Mouse (Mus musculus): ENCODE data around the gene Ptprm. TPM values are rescaled to one million over a fixed set of nuclear protein-coding genes. Genes with fewer than 3 reads are reported as not detected.

The Ptprm gene
- polyA plus RNA-seq, 1 experiment from 2014 or later, result 19.7 TPM

DNA sequence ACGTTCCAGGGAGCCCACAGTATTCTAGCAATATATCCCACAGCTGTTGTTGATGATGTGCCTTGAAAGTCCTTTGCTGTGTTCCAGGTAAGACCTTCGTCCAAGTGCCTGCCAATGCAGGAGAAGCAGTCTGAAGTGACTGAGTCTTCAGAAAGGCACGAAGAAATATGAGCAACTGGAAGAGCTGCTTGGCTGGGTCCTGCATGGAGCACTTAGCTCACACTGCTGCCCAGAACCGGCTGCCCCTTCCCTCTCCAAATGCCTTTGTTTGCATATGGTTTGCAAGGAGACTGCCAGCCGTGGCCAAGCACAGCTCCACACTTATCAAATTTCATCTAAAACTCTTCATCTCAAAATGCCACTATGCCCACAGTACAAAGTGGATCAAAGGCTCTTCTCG, 337.8 kb downstream of the Ptprm start:
- H3K9ac ChIP-seq (ENCODE audit: low read depth, low read length), result no peak overlapping the region
- H3K4me1 ChIP-seq (ENCODE audit: control insufficient read depth, insufficient read depth, low read length), result peaks cover 4% of the 10 kb centered on the region; the same call in 1 of the 2 replicates
- no peak overlapping the region for H3K27ac ChIP-seq (ENCODE audit: low read length)
- H3K36me3 ChIP-seq (ENCODE audit: control insufficient read depth, insufficient read depth, low read length), result no peaks in the 10 kb centered on the region
- no peak for ATAC-seq
- no peak overlapping the region for H3K4me3 ChIP-seq (ENCODE audit: low read depth, low read length)
- no peak overlapping the region for H3K4me2 ChIP-seq (ENCODE audit: low read length)
- WGBS, result 76% methylated on average over 6 of the region's 6 CpGs
- H3K9me3 ChIP-seq (replicated peaks; ENCODE audit: control insufficient read depth, low read length, poor library complexity, severe bottlenecking), result no peaks in the 10 kb centered on the region
- H3K27me3 ChIP-seq (ENCODE audit: control insufficient read depth, insufficient read depth, low read depth, low read length), result no peaks in the 10 kb centered on the region

- 75% methylated on average over 6 of the region's 6 CpGs for WGBS
- H3K4me1 ChIP-seq (ENCODE audit: control insufficient read depth, insufficient read depth, low read length), result no peaks in the 10 kb centered on the region
- H3K9ac ChIP-seq (ENCODE audit: low read depth, low read length), result no peak overlapping the region
- no peaks in the 10 kb centered on the region for H3K9me3 ChIP-seq (replicated peaks; ENCODE audit: control insufficient read depth, low read length, poor library complexity, severe bottlenecking)
- ATAC-seq, result no peak
- H3K4me3 ChIP-seq (ENCODE audit: low read depth, low read length), result no peak overlapping the region
- no peaks in the 10 kb centered on the region for H3K27me3 ChIP-seq (ENCODE audit: control insufficient read depth, insufficient read depth, low read depth, low read length)
- H3K36me3 ChIP-seq (ENCODE audit: control insufficient read depth, insufficient read depth, low read length), result no peaks in the 10 kb centered on the region
- H3K4me2 ChIP-seq (ENCODE audit: low read length), result no peak overlapping the region
- no peak overlapping the region for H3K27ac ChIP-seq (ENCODE audit: low read length)
Observed at GRCm38 (mm10) chr17:67013217-67013616, 341.0 kb downstream of the Ptprm start.

GRCm38 (mm10) chr17:67011836-67012583, 342.2 kb downstream of the Ptprm start:
- Histone ChIP-seq H3K9ac (ENCODE audit: low read depth, low read length) (no peak overlapping the region), H3K27ac (ENCODE audit: low read length) (no peak overlapping the region), H3K27me3 (ENCODE audit: control insufficient read depth, insufficient read depth, low read depth, low read length) (no peaks in the 10 kb centered on the region), H3K4me3 (ENCODE audit: low read depth, low read length) (no peak overlapping the region), H3K9me3 (replicated peaks; ENCODE audit: control insufficient read depth, low read length, poor library complexity, severe bottlenecking) (no peaks in the 10 kb centered on the region), H3K4me1 (ENCODE audit: control insufficient read depth, insufficient read depth, low read length) (peaks cover 2% of the 10 kb centered on the region; the same call in 1 of the 2 replicates), H3K36me3 (ENCODE audit: control insufficient read depth, insufficient read depth, low read length) (no peaks in the 10 kb centered on the region), H3K4me2 (ENCODE audit: low read length) (no peak overlapping the region)
- ATAC-seq, result no peak
- 78% methylated on average over 6 of the region's 6 CpGs for WGBS

GRCm38 (mm10) chr17:67010136-67010535, 344.1 kb downstream of the Ptprm start:
- Histone ChIP-seq H3K4me1 (ENCODE audit: control insufficient read depth, insufficient read depth, low read length) (peaks cover 6% of the 10 kb centered on the region), H3K9ac (ENCODE audit: low read depth, low read length) (no peak overlapping the region), H3K27ac (ENCODE audit: low read length) (no peak overlapping the region), H3K27me3 (ENCODE audit: control insufficient read depth, insufficient read depth, low read depth, low read length) (no peaks in the 10 kb centered on the region), H3K4me2 (ENCODE audit: low read length) (no peak overlapping the region), H3K9me3 (replicated peaks; ENCODE audit: control insufficient read depth, low read length, poor library complexity, severe bottlenecking) (no peaks in the 10 kb centered on the region), H3K36me3 (ENCODE audit: control insufficient read depth, insufficient read depth, low read length) (no peaks in the 10 kb centered on the region), H3K4me3 (ENCODE audit: low read depth, low read length) (no peak overlapping the region)
- 48% methylated on average over 4 of the region's 4 CpGs for WGBS
- ATAC-seq, result 0 out of 2 replicates have a peak, but pooled peaks have one; percentile 65

- Histone ChIP-seq H3K4me1 (ENCODE audit: control insufficient read depth, insufficient read depth, low read length) (peaks cover 6% of the 10 kb centered on the region), H3K9ac (ENCODE audit: low read depth, low read length) (no peak overlapping the region), H3K27ac (ENCODE audit: low read length) (no peak overlapping the region), H3K9me3 (replicated peaks; ENCODE audit: control insufficient read depth, low read length, poor library complexity, severe bottlenecking) (no peaks in the 10 kb centered on the region), H3K4me2 (ENCODE audit: low read length) (no peak overlapping the region), H3K36me3 (ENCODE audit: control insufficient read depth, insufficient read depth, low read length) (no peaks in the 10 kb centered on the region), H3K27me3 (ENCODE audit: control insufficient read depth, insufficient read depth, low read depth, low read length) (no peaks in the 10 kb centered on the region), H3K4me3 (ENCODE audit: low read depth, low read length) (no peak overlapping the region)
- ATAC-seq, result no peak
- 57% methylated on average over 9 of the region's 9 CpGs for WGBS
Observed at GRCm38 (mm10) chr17:67008137-67008536, 346.1 kb downstream of the Ptprm start.

GRCm38 (mm10) chr17:67006740-67007385, 347.4 kb downstream of the Ptprm start:
- Histone ChIP-seq H3K4me1 (ENCODE audit: control insufficient read depth, insufficient read depth, low read length) (peaks cover 6% of the 10 kb centered on the region), H3K4me2 (ENCODE audit: low read length) (no peak overlapping the region), H3K27ac (ENCODE audit: low read length) (peak overlapping the region; percentile 64), H3K27me3 (ENCODE audit: control insufficient read depth, insufficient read depth, low read depth, low read length) (no peaks in the 10 kb centered on the region), H3K9ac (ENCODE audit: low read depth, low read length) (no peak overlapping the region), H3K4me3 (ENCODE audit: low read depth, low read length) (no peak overlapping the region), H3K36me3 (ENCODE audit: control insufficient read depth, insufficient read depth, low read length) (no peaks in the 10 kb centered on the region), H3K9me3 (replicated peaks; ENCODE audit: control insufficient read depth, low read length, poor library complexity, severe bottlenecking) (no peaks in the 10 kb centered on the region)
- 53% methylated on average over 14 of the region's 14 CpGs for WGBS
- ATAC-seq, result peak; percentile 80; the same call in 1 of the 2 replicates

- no peaks in the 10 kb centered on the region for H3K36me3 ChIP-seq (ENCODE audit: control insufficient read depth, insufficient read depth, low read length)
- no peak overlapping the region for H3K4me3 ChIP-seq (ENCODE audit: low read depth, low read length)
- no peaks in the 10 kb centered on the region for H3K4me1 ChIP-seq (ENCODE audit: control insufficient read depth, insufficient read depth, low read length)
- no peak overlapping the region for H3K9ac ChIP-seq (ENCODE audit: low read depth, low read length)
- ATAC-seq, result no peak
- H3K4me2 ChIP-seq (ENCODE audit: low read length), result no peak overlapping the region
- WGBS, result 68% methylated on average over 2 of the region's 2 CpGs
- H3K27me3 ChIP-seq (ENCODE audit: control insufficient read depth, insufficient read depth, low read depth, low read length), result no peaks in the 10 kb centered on the region
- H3K9me3 ChIP-seq (replicated peaks; ENCODE audit: control insufficient read depth, low read length, poor library complexity, severe bottlenecking), result no peaks in the 10 kb centered on the region; the same call in 1 of the 2 replicates
- H3K27ac ChIP-seq (ENCODE audit: low read length), result no peak overlapping the region
Observed at GRCm38 (mm10) chr17:66996882-66997281, 357.4 kb downstream of the Ptprm start.

- H3K4me3 ChIP-seq (ENCODE audit: low read depth, low read length), result no peak overlapping the region
- H3K4me1 ChIP-seq (ENCODE audit: control insufficient read depth, insufficient read depth, low read length), result no peaks in the 10 kb centered on the region; the same call in 1 of the 2 replicates
- no peak for ATAC-seq
- H3K27ac ChIP-seq (ENCODE audit: low read length), result no peak overlapping the region
- WGBS, result 93% methylated on average over 6 of the region's 6 CpGs
- no peak overlapping the region for H3K4me2 ChIP-seq (ENCODE audit: low read length)
- H3K36me3 ChIP-seq (ENCODE audit: control insufficient read depth, insufficient read depth, low read length), result no peaks in the 10 kb centered on the region
- no peak overlapping the region for H3K9ac ChIP-seq (ENCODE audit: low read depth, low read length)
- no peaks in the 10 kb centered on the region; the same call in 1 of the 2 replicates for H3K9me3 ChIP-seq (replicated peaks; ENCODE audit: control insufficient read depth, low read length, poor library complexity, severe bottlenecking)
- no peaks in the 10 kb centered on the region for H3K27me3 ChIP-seq (ENCODE audit: control insufficient read depth, insufficient read depth, low read depth, low read length)
Observed at GRCm38 (mm10) chr17:66996016-66996415, 358.2 kb downstream of the Ptprm start.

- Histone ChIP-seq H3K4me2 (ENCODE audit: low read length) (no peak overlapping the region), H3K36me3 (ENCODE audit: control insufficient read depth, insufficient read depth, low read length) (no peaks in the 10 kb centered on the region), H3K27me3 (ENCODE audit: control insufficient read depth, insufficient read depth, low read depth, low read length) (no peaks in the 10 kb centered on the region), H3K27ac (ENCODE audit: low read length) (no peak overlapping the region), H3K4me1 (ENCODE audit: control insufficient read depth, insufficient read depth, low read length) (no peaks in the 10 kb centered on the region; the same call in 1 of the 2 replicates), H3K4me3 (ENCODE audit: low read depth, low read length) (no peak overlapping the region), H3K9ac (ENCODE audit: low read depth, low read length) (no peak overlapping the region), H3K9me3 (replicated peaks; ENCODE audit: control insufficient read depth, low read length, poor library complexity, severe bottlenecking) (no peaks in the 10 kb centered on the region)
- ATAC-seq, result no peak
- WGBS, result 86% methylated on average over 4 of the region's 4 CpGs
Observed at GRCm38 (mm10) chr17:66991815-66992214, 362.4 kb downstream of the Ptprm start.

Data from midbrain, embryonic 16.5 days (tissue).